Mouse (Mus musculus) olfactory bulb, adult 2 months (tissue): ENCODE data around the gene Tmc4.

ENCODE experiments used
- CTCF ChIP-seq: fragments of 200-500 bp; IDR thresholded peaks from 2 replicates; pipeline ENCODE4 v1.5.1; 2012; ENCODE audit warnings: low read depth, mild to moderate bottlenecking, low read length, moderate library complexity; ENCODE audit not compliant: insufficient read depth
- POLR2A ChIP-seq: fragments of 200-500 bp; IDR thresholded peaks from 2 replicates; pipeline ENCODE4 v1.6.1; 2012; ENCODE audit warnings: mild to moderate bottlenecking, low read depth, low read length, moderate library complexity; ENCODE audit not compliant: insufficient read depth

GRCm38 (mm10) chr7:3692382-3692986 lies 15.1 kb upstream of the Tmc4 start, which contains the start of gene Tsen34:
- TF ChIP-seq CTCF (no peak), POLR2A (no peak)
